Mouse (Mus musculus): Measurements from ENCODE around the gene AC161166.1. TPM values are rescaled to one million over a fixed set of nuclear protein-coding genes. Genes with fewer than 3 reads are reported as not detected.

Gene AC161166.1
- polyA plus RNA-seq, 1 experiment from 2014 or later = 0.29 TPM

GRCm38 (mm10) chr7:24531211-24531971 lies 19.1 kb upstream of the AC161166.1 start:
- 1% methylated on average over 43 of the region's 43 CpGs for WGBS
- Histone ChIP-seq H3K36me3 (ENCODE audit: control insufficient read depth, insufficient read depth, low read length) (peaks cover 20% of the 10 kb centered on the region), H3K4me2 (replicated peaks; ENCODE audit: low read depth, low read length) (peak overlapping the region; percentile 96), H3K9ac (replicated peaks; ENCODE audit: low read depth, low read length) (peak overlapping the region; percentile 85), H3K27ac (ENCODE audit: low read length) (peak overlapping the region; percentile 84), H3K4me3 (ENCODE audit: low read depth, low read length) (peak overlapping the region; percentile 63), H3K9me3 (ENCODE audit: control insufficient read depth, low read depth, low read length) (no peaks in the 10 kb centered on the region), H3K27me3 (ENCODE audit: control insufficient read depth, insufficient read depth, low read length) (no peaks in the 10 kb centered on the region), H3K4me1 (ENCODE audit: control insufficient read depth, insufficient read depth, low read length) (peaks cover 12% of the 10 kb centered on the region; the same call in 1 of the 2 replicates)
- peak; percentile 64; the same call in 1 of the 2 replicates for ATAC-seq (ENCODE audit: insufficient number of reproducible peaks, insufficient read depth, low FRiP score, low read depth)

GRCm38 (mm10) chr7:24530062-24530931 lies 18.0 kb upstream of the AC161166.1 start, which contains the start of gene Irgq:
Gene Irgq (plus strand): TSS chr7:24530689.
- H3K9me3 ChIP-seq (ENCODE audit: control insufficient read depth, low read depth, low read length) = no peaks in the 10 kb centered on the region
- peak; percentile 96 for ATAC-seq (ENCODE audit: insufficient number of reproducible peaks, insufficient read depth, low FRiP score, low read depth)
- peaks cover 13% of the 10 kb centered on the region; the same call in 1 of the 2 replicates for H3K36me3 ChIP-seq (ENCODE audit: control insufficient read depth, insufficient read depth, low read length)
- peak within 1 kb of the TSS; percentile 63 for H3K4me3 ChIP-seq (ENCODE audit: low read depth, low read length)
- peak within 1 kb of the TSS; percentile 85 for H3K9ac ChIP-seq (replicated peaks; ENCODE audit: low read depth, low read length)
- under 1% methylated on average over 44 of the region's 44 CpGs for WGBS
- no peaks in the 10 kb centered on the region for H3K27me3 ChIP-seq (ENCODE audit: control insufficient read depth, insufficient read depth, low read length)
- H3K27ac ChIP-seq (ENCODE audit: low read length) = peak within 1 kb of the TSS; percentile 84
- H3K4me2 ChIP-seq (replicated peaks; ENCODE audit: low read depth, low read length) = peak within 1 kb of the TSS; percentile 96
- H3K4me1 ChIP-seq (ENCODE audit: control insufficient read depth, insufficient read depth, low read length) = peaks cover 12% of the 10 kb centered on the region; the same call in 1 of the 2 replicates

- ATAC-seq (ENCODE audit: insufficient number of reproducible peaks, insufficient read depth, low FRiP score, low read depth) = no peak
- H3K9ac ChIP-seq (replicated peaks; ENCODE audit: low read depth, low read length) = peak overlapping the region; percentile 85
- peak overlapping the region; percentile 81; the same call in 1 of the 2 replicates for H3K27ac ChIP-seq (ENCODE audit: low read length)
- 52% methylated on average over 11 of the region's 11 CpGs for WGBS
- H3K4me1 ChIP-seq (ENCODE audit: control insufficient read depth, insufficient read depth, low read length) = peaks cover 12% of the 10 kb centered on the region; the same call in 1 of the 2 replicates
- H3K36me3 ChIP-seq (ENCODE audit: control insufficient read depth, insufficient read depth, low read length) = peaks cover 13% of the 10 kb centered on the region; the same call in 1 of the 2 replicates
- no peaks in the 10 kb centered on the region for H3K27me3 ChIP-seq (ENCODE audit: control insufficient read depth, insufficient read depth, low read length)
- H3K9me3 ChIP-seq (ENCODE audit: control insufficient read depth, low read depth, low read length) = no peaks in the 10 kb centered on the region
- peak overlapping the region; percentile 63 for H3K4me3 ChIP-seq (ENCODE audit: low read depth, low read length)
- peak overlapping the region; percentile 96 for H3K4me2 ChIP-seq (replicated peaks; ENCODE audit: low read depth, low read length)
These were observed 17.3 kb upstream of the AC161166.1 start for GRCm38 (mm10) chr7:24529580-24529979.

- Histone ChIP-seq H3K9me3 (ENCODE audit: control insufficient read depth, low read depth, low read length) (no peaks in the 10 kb centered on the region), H3K4me2 (replicated peaks; ENCODE audit: low read depth, low read length) (no peak overlapping the region), H3K36me3 (ENCODE audit: control insufficient read depth, insufficient read depth, low read length) (peaks cover 9% of the 10 kb centered on the region; the same call in 1 of the 2 replicates), H3K27ac (ENCODE audit: low read length) (no peak overlapping the region), H3K4me1 (ENCODE audit: control insufficient read depth, insufficient read depth, low read length) (peaks cover 12% of the 10 kb centered on the region; the same call in 1 of the 2 replicates), H3K27me3 (ENCODE audit: control insufficient read depth, insufficient read depth, low read length) (no peaks in the 10 kb centered on the region), H3K4me3 (ENCODE audit: low read depth, low read length) (no peak overlapping the region), H3K9ac (replicated peaks; ENCODE audit: low read depth, low read length) (no peak overlapping the region)
- WGBS = 93% methylated on average over 11 of the region's 11 CpGs
- ATAC-seq (ENCODE audit: insufficient number of reproducible peaks, insufficient read depth, low FRiP score, low read depth) = no peak
These were observed 16.6 kb upstream of the AC161166.1 start for GRCm38 (mm10) chr7:24528861-24529260.

- Histone ChIP-seq H3K4me3 (ENCODE audit: low read depth, low read length) (no peak overlapping the region), H3K9me3 (ENCODE audit: control insufficient read depth, low read depth, low read length) (no peaks in the 10 kb centered on the region), H3K27me3 (ENCODE audit: control insufficient read depth, insufficient read depth, low read length) (no peaks in the 10 kb centered on the region), H3K27ac (ENCODE audit: low read length) (no peak overlapping the region), H3K4me2 (replicated peaks; ENCODE audit: low read depth, low read length) (no peak overlapping the region), H3K9ac (replicated peaks; ENCODE audit: low read depth, low read length) (no peak overlapping the region), H3K4me1 (ENCODE audit: control insufficient read depth, insufficient read depth, low read length) (peaks cover 5% of the 10 kb centered on the region; the same call in 1 of the 2 replicates), H3K36me3 (ENCODE audit: control insufficient read depth, insufficient read depth, low read length) (no peaks in the 10 kb centered on the region)
- no peak for ATAC-seq (ENCODE audit: insufficient number of reproducible peaks, insufficient read depth, low FRiP score, low read depth)
- WGBS = 92% methylated on average over 12 of the region's 12 CpGs
These were observed 13.6 kb upstream of the AC161166.1 start for GRCm38 (mm10) chr7:24525686-24526420.

GRCm38 (mm10) chr7:24524978-24525377 lies 12.7 kb upstream of the AC161166.1 start:
- H3K36me3 ChIP-seq (ENCODE audit: control insufficient read depth, insufficient read depth, low read length) = no peaks in the 10 kb centered on the region
- peaks cover 5% of the 10 kb centered on the region; the same call in 1 of the 2 replicates for H3K4me1 ChIP-seq (ENCODE audit: control insufficient read depth, insufficient read depth, low read length)
- H3K4me2 ChIP-seq (replicated peaks; ENCODE audit: low read depth, low read length) = no peak overlapping the region
- 86% methylated on average over 6 of the region's 6 CpGs for WGBS
- ATAC-seq (ENCODE audit: insufficient number of reproducible peaks, insufficient read depth, low FRiP score, low read depth) = no peak
- no peaks in the 10 kb centered on the region for H3K27me3 ChIP-seq (ENCODE audit: control insufficient read depth, insufficient read depth, low read length)
- H3K9ac ChIP-seq (replicated peaks; ENCODE audit: low read depth, low read length) = no peak overlapping the region
- H3K4me3 ChIP-seq (ENCODE audit: low read depth, low read length) = no peak overlapping the region
- no peak overlapping the region for H3K27ac ChIP-seq (ENCODE audit: low read length)
- H3K9me3 ChIP-seq (ENCODE audit: control insufficient read depth, low read depth, low read length) = no peaks in the 10 kb centered on the region

GRCm38 (mm10) chr7:24523723-24524122 lies 11.5 kb upstream of the AC161166.1 start:
- H3K4me2 ChIP-seq (replicated peaks; ENCODE audit: low read depth, low read length) = no peak overlapping the region
- no peaks in the 10 kb centered on the region for H3K9me3 ChIP-seq (ENCODE audit: control insufficient read depth, low read depth, low read length)
- no peaks in the 10 kb centered on the region for H3K27me3 ChIP-seq (ENCODE audit: control insufficient read depth, insufficient read depth, low read length)
- no peaks in the 10 kb centered on the region for H3K36me3 ChIP-seq (ENCODE audit: control insufficient read depth, insufficient read depth, low read length)
- H3K9ac ChIP-seq (replicated peaks; ENCODE audit: low read depth, low read length) = no peak overlapping the region
- H3K4me3 ChIP-seq (ENCODE audit: low read depth, low read length) = no peak overlapping the region
- no peaks in the 10 kb centered on the region for H3K4me1 ChIP-seq (ENCODE audit: control insufficient read depth, insufficient read depth, low read length)
- H3K27ac ChIP-seq (ENCODE audit: low read length) = no peak overlapping the region
- ATAC-seq (ENCODE audit: insufficient number of reproducible peaks, insufficient read depth, low FRiP score, low read depth) = no peak
- WGBS = 84% methylated on average over 6 of the region's 6 CpGs

- ATAC-seq (ENCODE audit: insufficient number of reproducible peaks, insufficient read depth, low FRiP score, low read depth) = no peak
- 58% methylated on average over 5 of the region's 5 CpGs for WGBS
- Histone ChIP-seq H3K9me3 (ENCODE audit: control insufficient read depth, low read depth, low read length) (no peaks in the 10 kb centered on the region), H3K36me3 (ENCODE audit: control insufficient read depth, insufficient read depth, low read length) (no peaks in the 10 kb centered on the region), H3K4me2 (replicated peaks; ENCODE audit: low read depth, low read length) (no peak overlapping the region), H3K4me1 (ENCODE audit: control insufficient read depth, insufficient read depth, low read length) (no peaks in the 10 kb centered on the region), H3K27ac (ENCODE audit: low read length) (no peak overlapping the region), H3K4me3 (ENCODE audit: low read depth, low read length) (no peak overlapping the region), H3K9ac (replicated peaks; ENCODE audit: low read depth, low read length) (no peak overlapping the region), H3K27me3 (ENCODE audit: control insufficient read depth, insufficient read depth, low read length) (no peaks in the 10 kb centered on the region)
These were observed 10.6 kb upstream of the AC161166.1 start for GRCm38 (mm10) chr7:24522805-24523204.
